Mouse (Mus musculus): ENCODE results near the gene Lrig3.

- TF ChIP-seq CHD2 (IDR thresholded peaks at IDR 0.05; ENCODE audit: low read depth, low read length): no peak
- TF ChIP-seq ZC3H11A (IDR thresholded peaks at IDR 0.05; ENCODE audit: borderline replicate concordance, low read depth, low read length): no peak
These were observed 4.4 kb upstream of the Lrig3 start for GRCm38 (mm10) chr10:125961411-125962107.
